Mouse (Mus musculus): Measurements from ENCODE around the gene Hpd.
"Not testable (repeated sequence)": the region's sequence is repeated elsewhere in the genome, so short reads cannot be mapped to it uniquely, and the experiment has no call there.

Hpd gene

DNA sequence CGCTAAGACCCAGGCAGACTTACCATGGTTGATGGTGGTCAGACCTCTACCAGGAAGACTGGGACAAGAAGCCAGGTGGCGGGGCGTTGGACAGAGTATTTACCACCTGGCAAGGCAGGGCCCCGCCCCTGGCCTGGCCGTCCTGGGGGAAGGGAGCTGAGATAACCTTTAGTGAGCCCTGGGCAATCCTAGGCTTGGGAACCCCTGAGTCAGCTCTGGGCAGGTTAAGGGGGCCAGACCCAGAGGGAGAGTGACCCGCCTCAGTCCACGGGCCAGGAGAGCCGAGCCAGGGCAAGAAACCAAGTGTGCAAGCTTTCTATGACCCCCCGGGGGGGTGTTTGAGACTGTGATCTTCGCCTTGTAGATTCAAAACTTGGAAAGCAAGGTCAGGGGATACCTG is at the start of gene Hpd:
Gene Hpd, minus strand, starts transcription at position 77 of the 400 bp plus-strand sequence.
- no peak for DNase-seq (ENCODE audit: low spot score)

DNA sequence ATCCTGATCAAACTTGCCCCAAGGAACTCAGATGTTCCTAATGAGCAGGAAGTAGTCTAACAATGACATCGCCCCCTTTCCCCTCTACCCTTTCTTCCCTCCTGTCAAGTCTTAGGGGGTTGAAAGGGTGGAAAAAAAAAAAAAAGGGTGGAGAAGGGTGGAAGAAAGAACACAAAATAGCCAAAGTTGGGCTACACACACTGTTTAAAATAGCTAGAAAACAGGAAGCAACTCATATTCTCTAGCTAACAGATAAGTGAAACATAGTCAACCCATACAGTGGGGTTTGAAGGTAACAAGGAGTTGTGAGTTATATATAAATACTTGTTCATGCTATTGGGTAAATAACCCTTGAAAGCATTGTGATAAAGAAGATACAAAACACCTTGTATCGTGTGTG is 49.7 kb upstream of the Hpd start:
- no peak for DNase-seq (ENCODE audit: low spot score)

GRCm38 (mm10) chr5:123229296-123229695 is 46.8 kb upstream of the Hpd start:
- no peak for DNase-seq (ENCODE audit: low spot score)

DNA sequence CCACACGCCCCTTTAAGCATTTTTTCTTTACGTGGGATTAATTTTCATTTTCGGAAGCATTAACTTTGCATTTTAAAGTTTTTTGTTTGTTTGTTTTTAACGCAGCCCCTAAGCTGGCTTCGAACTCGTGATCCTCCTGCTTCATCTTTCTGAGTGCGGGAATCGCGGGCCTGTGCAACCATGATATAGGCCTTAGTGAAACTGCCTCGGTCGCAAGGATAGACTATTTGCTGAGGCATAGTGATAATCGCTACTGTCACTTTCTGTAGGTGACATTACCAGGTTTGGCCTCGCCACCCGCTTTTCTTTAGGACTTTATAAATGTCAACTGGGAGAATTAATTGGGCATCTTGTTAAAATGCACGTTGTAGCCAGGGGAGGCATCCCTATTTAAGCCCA is 46.0 kb upstream of the Hpd start:
- no peak for DNase-seq (ENCODE audit: low spot score)

DNA sequence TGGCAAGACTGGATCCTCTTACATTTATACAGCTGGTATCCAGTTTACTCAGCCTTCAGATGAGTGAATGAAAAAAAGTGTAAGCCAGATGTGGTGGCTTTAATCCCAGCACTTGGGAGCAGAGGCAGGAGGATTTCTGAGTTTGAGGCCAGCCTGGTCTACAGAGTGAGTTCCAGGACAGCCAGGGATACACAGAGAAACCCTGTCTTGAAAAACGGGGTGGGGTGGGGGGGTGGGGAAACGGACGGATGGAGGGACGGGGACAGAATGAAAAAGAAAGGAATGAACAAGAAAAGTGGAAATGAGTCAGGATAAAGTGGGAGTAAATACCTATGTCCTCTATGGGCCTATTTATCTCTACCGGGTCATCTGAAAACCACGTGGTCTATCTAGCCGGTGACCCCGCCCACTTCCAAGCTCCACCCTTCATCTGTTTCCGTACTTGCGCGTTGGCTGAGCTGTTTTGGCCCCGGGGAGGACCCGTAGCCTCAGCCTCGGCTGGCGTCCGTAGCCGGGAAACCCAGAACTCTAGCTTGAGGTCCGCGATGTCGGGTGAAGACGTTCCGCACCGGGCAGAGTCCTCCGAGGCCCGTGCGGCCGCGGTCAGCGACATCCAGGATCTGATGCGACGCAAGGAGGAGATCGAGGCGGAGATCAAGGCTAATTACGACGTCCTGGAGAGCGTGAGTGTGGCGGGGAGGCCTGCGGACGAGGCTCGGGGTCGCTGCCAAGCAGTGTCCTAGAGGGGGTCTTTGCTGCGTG is 45.4 kb upstream of the Hpd start:
- peak; percentile 99 for DNase-seq (ENCODE audit: low spot score)

- peak; percentile 30 for DNase-seq (ENCODE audit: low spot score)
These were observed 44.3 kb upstream of the Hpd start for GRCm38 (mm10) chr5:123226851-123227250.

DNA sequence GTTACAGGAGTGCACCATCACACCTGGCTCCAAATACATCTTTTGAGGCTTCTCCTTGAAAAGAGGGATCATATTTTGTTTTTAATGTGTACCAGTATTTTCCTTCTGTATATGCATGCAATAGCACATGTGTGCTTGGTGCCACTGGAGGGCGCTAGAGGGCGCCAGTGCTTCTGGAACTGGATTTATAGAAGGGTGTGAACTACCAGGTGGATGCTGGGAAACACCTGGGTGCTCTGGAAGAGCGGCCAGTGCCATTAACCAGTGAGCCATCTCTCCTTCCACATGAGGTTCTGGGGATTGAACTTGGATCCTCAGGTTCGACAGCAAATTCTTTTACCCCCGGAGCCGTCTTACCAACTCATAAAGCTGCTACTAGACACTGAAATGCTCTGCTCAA is 41.3 kb upstream of the Hpd start:
- DNase-seq (ENCODE audit: low spot score), result not testable (repeated sequence)

DNA sequence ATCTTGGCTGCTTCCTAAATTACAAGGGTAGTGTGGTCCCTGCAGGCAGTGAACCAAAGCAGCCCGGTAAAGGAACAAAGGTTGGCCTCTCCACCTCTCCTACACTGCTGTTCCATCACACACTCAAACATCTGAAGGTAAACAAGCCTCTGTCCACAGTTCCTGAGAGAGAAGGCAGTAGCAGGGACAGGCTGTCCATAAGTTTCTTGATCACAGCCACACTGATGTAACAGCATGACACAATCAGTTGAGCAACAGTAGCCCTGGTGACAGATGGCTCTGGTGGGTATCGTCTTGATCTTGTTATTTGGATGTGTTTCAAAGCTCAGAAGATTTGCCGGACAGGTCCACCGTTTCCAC is 40.5 kb upstream of the Hpd start:
- no peak for DNase-seq (ENCODE audit: low spot score)

- not testable (repeated sequence) for DNase-seq (ENCODE audit: low spot score)
These were observed 40.0 kb upstream of the Hpd start for GRCm38 (mm10) chr5:123222346-123223050.

- not testable (repeated sequence) for DNase-seq (ENCODE audit: low spot score)
These were observed 21.1 kb upstream of the Hpd start for GRCm38 (mm10) chr5:123203591-123203990.

DNA sequence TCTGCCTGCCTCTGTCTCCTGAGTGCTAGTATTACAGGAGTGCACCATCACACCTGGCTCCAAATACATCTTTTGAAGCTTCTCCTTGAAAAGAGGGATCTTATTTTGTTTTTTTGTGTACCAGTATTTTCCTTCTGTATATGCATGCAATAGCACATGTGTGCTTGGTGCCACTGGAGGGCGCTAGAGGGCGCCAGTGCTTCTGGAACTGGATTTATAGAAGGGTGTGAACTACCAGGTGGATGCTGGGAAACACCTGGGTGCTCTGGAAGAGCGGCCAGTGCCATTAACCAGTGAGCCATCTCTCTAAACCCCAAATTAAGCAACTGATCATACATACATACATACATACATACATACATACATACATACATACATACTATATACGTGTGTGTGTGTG is 20.2 kb upstream of the Hpd start:
- not testable (repeated sequence) for DNase-seq (ENCODE audit: low spot score)

DNA sequence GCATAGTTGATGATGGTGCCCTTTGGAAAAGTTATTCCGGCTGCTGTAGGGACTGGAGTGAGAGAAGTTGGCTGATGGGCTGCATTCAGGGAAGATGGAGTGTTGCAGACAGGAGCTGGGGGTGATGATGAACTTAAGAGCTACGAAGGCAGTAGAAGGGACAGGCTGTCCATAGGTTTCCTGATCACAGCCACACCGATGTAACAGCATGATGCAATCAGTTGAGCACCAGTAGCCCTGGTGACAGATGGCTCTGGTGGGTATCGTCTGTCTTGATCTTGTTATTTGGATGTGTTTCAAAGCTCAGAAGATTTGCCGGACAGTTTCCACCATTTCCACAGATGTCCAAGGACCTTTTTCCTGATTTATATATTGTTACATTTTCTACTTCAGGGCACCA is 19.5 kb upstream of the Hpd start:
- no peak for DNase-seq (ENCODE audit: low spot score)

DNA sequence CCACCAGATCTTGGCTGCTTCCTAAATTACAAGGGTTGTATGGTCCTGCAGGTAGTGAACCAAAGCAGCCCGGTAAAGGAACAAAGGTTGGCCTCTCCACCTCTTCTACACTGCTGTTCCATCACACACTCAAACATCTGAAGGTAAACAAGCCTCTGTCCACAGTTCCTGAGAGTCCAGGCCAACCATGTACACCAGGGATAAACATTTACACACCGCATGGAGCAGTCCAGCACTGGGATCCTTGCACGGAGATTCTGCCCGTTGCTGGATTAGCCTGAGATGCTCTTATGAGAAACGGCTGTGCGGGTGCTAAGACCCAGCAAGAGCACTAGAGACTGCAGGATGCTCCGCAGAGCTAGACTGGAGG is 19.0 kb upstream of the Hpd start:
- no peak for DNase-seq (ENCODE audit: low spot score)

GRCm38 (mm10) chr5:123200816-123201522 is 18.4 kb upstream of the Hpd start:
- not testable (repeated sequence) for DNase-seq (ENCODE audit: low spot score)

DNA sequence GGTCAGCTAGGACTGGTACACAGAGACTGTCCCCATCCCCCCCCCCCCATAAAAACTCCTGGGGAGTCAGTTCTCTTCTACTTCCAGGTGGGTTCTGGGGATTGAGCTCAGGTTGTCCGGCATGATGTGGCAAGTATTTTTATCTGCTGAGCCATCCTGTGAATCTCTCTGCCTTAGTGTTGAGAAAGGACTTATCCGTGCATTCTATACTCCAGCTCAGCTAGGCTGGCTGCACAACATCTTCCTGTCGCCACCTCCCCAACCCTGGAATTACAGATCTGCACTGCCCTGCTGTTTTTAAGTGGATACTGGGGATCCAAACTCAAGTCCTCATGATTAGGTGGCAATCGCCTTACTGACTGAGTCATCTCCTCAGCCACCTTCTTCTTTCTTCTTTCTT is 16.0 kb upstream of the Hpd start:
- DNase-seq (ENCODE audit: low spot score), result no peak

DNA sequence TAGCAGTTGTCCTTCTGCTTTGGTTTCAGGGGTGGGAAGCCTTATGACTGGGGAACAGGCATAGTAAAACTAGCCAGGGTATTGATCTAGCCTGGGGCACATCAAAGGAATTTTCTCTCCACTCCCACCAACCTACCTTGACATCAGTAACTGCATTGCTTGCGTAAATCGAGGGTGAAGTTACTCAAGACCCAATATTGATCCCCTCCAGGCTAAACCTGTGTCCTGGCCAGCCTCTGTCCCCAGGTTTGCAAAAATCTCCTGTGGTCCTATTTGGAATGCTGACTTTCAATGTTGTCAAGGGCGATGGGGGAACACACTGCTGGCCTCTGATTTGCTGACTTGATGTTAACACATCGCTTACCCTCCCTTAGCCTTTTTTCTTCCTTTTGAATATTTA is 14.2 kb upstream of the Hpd start:
- no peak for DNase-seq (ENCODE audit: low spot score)

DNA sequence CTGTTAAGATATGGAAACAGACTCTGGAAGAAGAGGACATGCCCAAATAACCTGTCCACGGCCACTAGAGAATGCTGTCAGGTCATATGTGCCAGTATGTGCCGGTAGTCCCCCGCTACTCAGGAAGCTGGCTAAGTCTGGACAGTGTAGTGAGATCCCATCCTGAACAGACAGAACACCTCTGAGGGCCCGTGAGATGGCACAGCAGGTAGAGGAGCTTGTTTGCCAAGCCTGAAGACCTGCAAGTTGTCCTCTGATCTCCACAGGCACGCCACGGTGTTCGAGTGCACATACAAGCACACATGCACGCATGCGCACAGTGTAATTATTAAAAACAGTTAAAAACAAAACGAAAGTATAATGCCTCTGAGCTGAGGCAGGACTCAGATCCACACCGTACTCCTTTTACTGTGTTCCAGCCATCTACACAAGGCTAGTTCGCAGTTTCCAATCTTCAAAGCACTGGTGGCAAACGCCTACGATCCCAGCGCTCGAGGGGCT is 13.0 kb upstream of the Hpd start:
- DNase-seq (ENCODE audit: low spot score), result no peak

GRCm38 (mm10) chr5:123194856-123195255 is 12.3 kb upstream of the Hpd start:
- no peak for DNase-seq (ENCODE audit: low spot score)

- no peak for DNase-seq (ENCODE audit: low spot score)
These were observed 10.9 kb upstream of the Hpd start for GRCm38 (mm10) chr5:123193436-123193835.

DNA sequence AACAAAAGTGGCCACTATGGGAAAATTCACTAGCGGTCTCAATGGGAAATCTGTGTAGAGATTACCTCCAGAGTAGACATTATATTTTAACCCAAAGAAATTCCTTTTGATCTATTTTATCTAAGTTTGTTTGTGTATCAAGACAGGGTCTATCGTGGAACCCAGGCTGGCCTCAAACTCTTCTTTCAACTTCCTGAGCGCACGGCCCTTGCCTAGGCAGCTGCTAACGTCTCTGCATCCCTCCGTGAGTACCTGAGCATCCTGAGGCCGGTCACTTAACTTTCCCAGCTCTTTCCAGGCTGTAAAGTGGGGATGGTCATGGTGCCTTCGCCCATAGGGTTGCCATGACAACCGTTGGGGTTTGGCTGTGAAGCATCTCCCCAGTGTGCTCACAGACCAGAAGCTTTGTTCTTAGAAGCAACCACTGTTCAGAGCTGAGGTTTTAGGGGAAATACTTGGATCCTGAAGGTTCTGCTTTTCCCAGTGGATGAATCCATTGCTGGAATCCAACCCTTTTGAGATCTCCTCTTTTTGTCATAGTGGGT is 10.2 kb upstream of the Hpd start:
- no peak for DNase-seq (ENCODE audit: low spot score)

GRCm38 (mm10) chr5:123191427-123191826 is 8.9 kb upstream of the Hpd start:
- DNase-seq (ENCODE audit: low spot score), result no peak

DNA sequence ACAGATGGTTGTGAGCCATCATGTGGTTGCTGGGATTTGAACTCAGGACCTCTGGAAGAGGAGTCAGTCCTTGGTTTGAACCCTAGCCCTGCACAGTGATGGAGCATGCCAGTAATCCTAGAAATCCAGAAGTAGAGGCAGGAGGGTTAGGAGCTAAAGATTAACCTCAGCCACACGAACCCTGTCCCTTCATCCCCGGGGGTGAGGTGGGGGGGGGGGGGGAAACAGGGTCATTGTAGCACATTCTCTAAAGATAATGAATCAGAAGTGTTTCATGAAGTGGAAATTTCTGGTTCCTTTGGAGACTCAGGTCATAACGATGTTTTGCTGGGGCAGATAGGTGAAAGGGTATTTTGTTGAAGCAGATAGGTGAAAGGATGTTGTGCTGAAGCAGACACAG is 8.4 kb upstream of the Hpd start:
- no peak for DNase-seq (ENCODE audit: low spot score)

- no peak for DNase-seq (ENCODE audit: low spot score)
These were observed 4.8 kb upstream of the Hpd start for GRCm38 (mm10) chr5:123187306-123187705.

Measured in testis, postnatal 10 days (tissue).